Mouse (Mus musculus) intestine, postnatal 0 days (tissue): Measurements from ENCODE around the gene Creg1. TPM values are rescaled to one million over a fixed set of nuclear protein-coding genes. Genes with fewer than 3 reads are reported as not detected.

ENCODE experiments used
- ATAC-seq: fragments of 200-750 bp; cut with Nextera tagmentation; 2 replicates; pipeline ENCODE4 v1.8.0; 2017; ENCODE audit warnings: mild to moderate bottlenecking, moderate TSS enrichment, moderate library complexity
- H3K27ac ChIP-seq: fragments of 300-500 bp; sonication (generic); 2 replicates; pipeline ENCODE4 v1.5.1; 2014; ENCODE audit warnings: mild to moderate bottlenecking, low read depth, low read length, moderate library complexity
- H3K27me3 ChIP-seq: fragments of 300-500 bp; sonication (generic); replicated peaks from 2 replicates; pipeline ENCODE4 v1.6.1; 2014; ENCODE audit warnings: low read length, mixed read lengths; ENCODE audit not compliant: control insufficient read depth, insufficient read depth
- H3K36me3 ChIP-seq: fragments of 300-500 bp; sonication (generic); 2 replicates; pipeline ENCODE4 v1.6.1; 2014; ENCODE audit warnings: mild to moderate bottlenecking, moderate library complexity; ENCODE audit not compliant: control insufficient read depth, insufficient read depth
- H3K4me1 ChIP-seq: fragments of 300-500 bp; sonication (generic); replicated peaks from 2 replicates; pipeline ENCODE4 v1.6.1; 2014; ENCODE audit warnings: antibody characterized with exemption, low read length, mixed read lengths; ENCODE audit not compliant: control insufficient read depth, insufficient read depth
- H3K4me2 ChIP-seq: fragments of 300-500 bp; sonication (generic); replicated peaks from 2 replicates; pipeline ENCODE4 v1.6.1; 2014; ENCODE audit warnings: low read depth, mild to moderate bottlenecking, moderate library complexity
- H3K4me3 ChIP-seq: fragments of 300-500 bp; sonication (generic); 2 replicates; pipeline ENCODE4 v1.5.1; 2014; ENCODE audit warnings: low read depth, low read length
- H3K9ac ChIP-seq: fragments of 300-500 bp; sonication (generic); 2 replicates; pipeline ENCODE4 v1.6.1; 2014; ENCODE audit warnings: mild to moderate bottlenecking, low read depth, low read length
- H3K9me3 ChIP-seq: fragments of 300-500 bp; sonication (generic); 2 replicates; pipeline ENCODE4 v1.6.1; 2016; ENCODE audit warnings: mixed run types; ENCODE audit not compliant: control insufficient read depth
- CTCF ChIP-seq: sonication (generic); IDR thresholded peaks from 2 replicates; pipeline ENCODE4 v1.5.1; 2016; ENCODE audit warnings: low read depth, mild to moderate bottlenecking, control low read depth, antibody characterized with exemption, moderate library complexity
- WGBS: fragments of 180-500 bp; shearing (Covaris S2); extraction: QIAGEN DNeasy Blood & Tissue Kit; methylation state at CpG from one replicate; pipeline ENCODE4 v1.1.7; 2014; 5-methylcytosine and 5-hydroxymethylcytosine counted together
- polyA plus RNA-seq: library from polyadenylated mRNA; unstranded; fragments of >200 nt; fragmentation: Nextera tagmentation; extraction: Ambion mirVana; gene quantifications from 2 replicates; pipeline ENCODE4 v1.2.1, GENCODE M21; 2015

Gene Creg1
- polyA plus RNA-seq, 1 experiment from 2014 or later = 195 TPM

DNA sequence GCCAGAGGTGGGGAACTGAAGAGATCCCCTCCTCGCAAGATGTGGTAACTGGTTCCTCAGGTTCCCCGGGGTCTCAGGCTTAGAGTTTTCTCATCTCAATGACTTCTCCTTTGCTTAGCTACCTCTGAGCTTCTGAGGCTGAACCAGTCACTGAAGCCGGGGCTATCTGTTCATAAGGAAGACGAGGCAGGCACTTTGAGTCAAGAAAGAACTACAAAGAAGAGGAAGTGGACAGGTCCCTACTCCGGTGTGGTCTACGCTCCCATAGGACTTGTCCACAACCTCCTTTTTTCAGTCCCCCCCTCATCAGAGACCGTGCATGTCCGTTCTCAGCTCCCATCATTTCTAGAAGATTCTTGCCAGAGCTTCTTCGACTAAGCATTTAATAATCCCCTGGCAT lies 17.9 kb downstream of the Creg1 start:
- Histone ChIP-seq H3K27me3 (0 out of 2 replicates have a peak, but pooled peaks cover 5% of the 10 kb centered on the region), H3K9me3 (no peaks in the 10 kb centered on the region), H3K4me3 (no peak overlapping the region)

DNA sequence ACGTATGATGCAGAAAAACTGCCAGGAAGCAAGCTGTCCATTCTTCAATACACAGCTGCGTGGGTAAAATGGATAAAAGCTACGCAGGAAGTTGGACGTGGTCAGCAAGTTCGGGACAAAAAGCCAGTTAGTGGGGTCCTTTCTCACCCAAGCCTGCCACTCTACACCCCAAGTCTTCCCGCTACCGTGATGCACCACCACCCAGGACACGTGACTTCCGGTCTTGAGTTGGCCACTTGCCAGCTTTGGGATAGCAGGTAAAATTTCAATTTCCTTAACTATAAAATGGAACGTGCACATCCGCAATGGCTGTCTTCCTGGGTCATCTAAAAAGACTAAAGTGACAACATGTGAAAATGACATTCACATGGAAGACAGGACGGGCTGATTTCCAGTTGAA lies 18.4 kb downstream of the Creg1 start:
- 80% methylated on average over 12 of the region's 12 CpGs for WGBS
- TF ChIP-seq CTCF = no peak
- no peaks in the 10 kb centered on the region for H3K4me1 ChIP-seq
- H3K9me3 ChIP-seq = no peaks in the 10 kb centered on the region
- H3K27me3 ChIP-seq = 0 out of 2 replicates have a peak, but pooled peaks cover 5% of the 10 kb centered on the region
- no peak overlapping the region for H3K4me2 ChIP-seq
- no peak overlapping the region for H3K9ac ChIP-seq
- H3K27ac ChIP-seq = no peak overlapping the region
- H3K4me3 ChIP-seq = no peak overlapping the region
- ATAC-seq = no peak
- H3K36me3 ChIP-seq = no peaks in the 10 kb centered on the region

More for the DNA sequence above, 17.9 kb downstream of the Creg1 start:
- H3K36me3 ChIP-seq = no peaks in the 10 kb centered on the region
- 89% methylated on average over 9 of the region's 9 CpGs for WGBS
- no peak overlapping the region for H3K4me2 ChIP-seq
- TF ChIP-seq CTCF = no peak
- H3K27ac ChIP-seq = no peak overlapping the region
- H3K9ac ChIP-seq = no peak overlapping the region
- no peak for ATAC-seq
- no peaks in the 10 kb centered on the region for H3K4me1 ChIP-seq

- H3K4me3 ChIP-seq = no peak overlapping the region
- no peaks in the 10 kb centered on the region for H3K36me3 ChIP-seq
- WGBS = 53% methylated on average over 11 of the region's 11 CpGs
- no peak overlapping the region for H3K4me2 ChIP-seq
- 0 out of 2 replicates have a peak, but pooled peaks cover 4% of the 10 kb centered on the region for H3K27me3 ChIP-seq
- H3K4me1 ChIP-seq = no peaks in the 10 kb centered on the region
- no peak for ATAC-seq
- TF ChIP-seq CTCF = no peak
- H3K9me3 ChIP-seq = no peaks in the 10 kb centered on the region
- no peak overlapping the region for H3K27ac ChIP-seq
- no peak overlapping the region for H3K9ac ChIP-seq
Measured at GRCm38 (mm10) chr1:165786296-165786695, 22.8 kb downstream of the Creg1 start.

DNA sequence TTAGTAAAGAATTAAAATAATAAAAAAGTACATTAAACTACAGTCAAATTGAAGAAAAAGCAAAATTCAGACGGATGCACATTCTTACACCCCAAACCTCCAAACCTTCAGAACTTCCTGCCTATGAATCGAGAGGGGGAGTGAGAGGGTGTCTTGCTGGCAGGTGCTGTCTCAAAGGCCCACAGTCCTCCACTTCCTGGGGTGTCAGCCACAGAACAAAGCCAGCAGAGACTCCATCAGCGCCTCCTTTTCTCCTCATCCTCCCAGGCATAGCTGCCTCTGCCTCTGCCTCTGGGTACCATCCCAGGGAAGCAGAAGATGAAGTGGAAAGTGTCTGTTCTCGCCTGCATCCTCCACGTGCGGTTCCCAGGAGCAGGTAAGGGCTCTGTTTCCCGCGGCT lies 25.0 kb downstream of the Creg1 start, which contains the start of gene Cd247:
Gene Cd247 (plus strand): TSS at position 171 of the 400 bp plus-strand sequence.
- 82% methylated on average over 8 of the region's 8 CpGs for WGBS
- Histone ChIP-seq H3K4me1 (no peaks in the 10 kb centered on the region), H3K4me2 (no peak within 1 kb of the TSS)

GRCm38 (mm10) chr1:165789066-165789660 lies 25.6 kb downstream of the Creg1 start:
- H3K4me3 ChIP-seq = no peak overlapping the region
- H3K9ac ChIP-seq = no peak overlapping the region
- H3K27me3 ChIP-seq = no peaks in the 10 kb centered on the region
- no peak for ATAC-seq
- 92% methylated on average over 17 of the region's 17 CpGs for WGBS
- H3K4me2 ChIP-seq = no peak overlapping the region
- H3K27ac ChIP-seq = no peak overlapping the region
- no peak for TF ChIP-seq CTCF
- H3K4me1 ChIP-seq = no peaks in the 10 kb centered on the region
- H3K9me3 ChIP-seq = no peaks in the 10 kb centered on the region
- H3K36me3 ChIP-seq = no peaks in the 10 kb centered on the region

More for the DNA sequence above, 25.0 kb downstream of the Creg1 start, which contains the start of gene Cd247:
- H3K27me3 ChIP-seq = no peaks in the 10 kb centered on the region
- H3K4me3 ChIP-seq = no peak within 1 kb of the TSS
- no peaks in the 10 kb centered on the region for H3K36me3 ChIP-seq
- no peak within 1 kb of the TSS for H3K9ac ChIP-seq
- ATAC-seq = no peak
- H3K9me3 ChIP-seq = no peaks in the 10 kb centered on the region
- TF ChIP-seq CTCF = no peak
- no peak within 1 kb of the TSS for H3K27ac ChIP-seq

- no peaks in the 10 kb centered on the region for H3K36me3 ChIP-seq
- no peak overlapping the region for H3K4me2 ChIP-seq
- no peaks in the 10 kb centered on the region for H3K9me3 ChIP-seq
- H3K27me3 ChIP-seq = no peaks in the 10 kb centered on the region
- no peak overlapping the region for H3K4me3 ChIP-seq
- H3K27ac ChIP-seq = no peak overlapping the region
- H3K9ac ChIP-seq = no peak overlapping the region
- peak; percentile 57 for ATAC-seq
- no peak for TF ChIP-seq CTCF
- 80% methylated on average over 6 of the region's 6 CpGs for WGBS
- H3K4me1 ChIP-seq = no peaks in the 10 kb centered on the region
Measured at GRCm38 (mm10) chr1:165789963-165790362, 26.4 kb downstream of the Creg1 start.
